Mouse (Mus musculus): Measurements from ENCODE around the gene Ttll4. TPM values are rescaled to one million over a fixed set of nuclear protein-coding genes. Genes with fewer than 3 reads are reported as not detected.

Ttll4 gene
- polyA plus RNA-seq, 1 experiment from 2014 or later, result 2.4 TPM

DNA sequence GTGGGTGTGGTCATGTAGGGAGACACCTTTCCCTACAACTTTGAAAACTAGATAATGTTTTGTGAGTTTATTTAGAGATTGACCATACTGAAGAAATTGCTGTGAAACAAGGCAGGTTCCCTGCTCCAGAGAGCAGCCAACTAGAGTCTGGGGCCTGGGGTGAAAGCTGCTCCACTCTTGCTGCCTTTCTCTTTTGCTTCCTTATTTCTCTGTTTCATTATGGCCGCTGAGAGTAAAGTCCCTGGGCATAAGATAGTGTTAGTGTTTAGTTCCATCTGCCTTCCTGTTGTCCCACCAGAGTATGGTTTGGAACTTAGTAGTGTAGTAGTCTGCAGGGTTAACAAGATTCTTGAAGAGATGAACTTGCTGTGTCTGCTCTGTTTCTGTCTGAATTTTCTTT is 16.3 kb downstream of the Ttll4 start:
- ATAC-seq (no peak), DNase-seq (no peak)
- Histone ChIP-seq H3K36me3 (replicated peaks; ENCODE audit: insufficient read depth, low read length) (peaks cover 17% of the 10 kb centered on the region), H3K27me3 (ENCODE audit: insufficient read depth, low read length) (no peaks in the 10 kb centered on the region), H3K9me3 (ENCODE audit: low read length) (no peaks in the 10 kb centered on the region), H3K4me2 (ENCODE audit: low read depth, low read length) (no peak overlapping the region), H3K4me3 (ENCODE audit: low read depth, low read length) (no peak overlapping the region), H3K27ac (ENCODE audit: low read depth) (no peak overlapping the region), H3K4me1 (ENCODE audit: insufficient read depth) (no peaks in the 10 kb centered on the region), H3K9ac (replicated peaks) (no peak overlapping the region)
- TF ChIP-seq EP300 (IDR thresholded peaks at IDR 0.05; ENCODE audit: low read depth), result no peak
- no peak for TF ChIP-seq CTCF (IDR thresholded peaks at IDR 0.05; ENCODE audit: low read depth)
- WGBS (ENCODE audit: insufficient replicate concordance), result 71% methylated on average over 1 of the region's 1 CpGs

- no peak for DNase-seq
- Histone ChIP-seq H3K4me3 (ENCODE audit: low read depth, low read length) (no peak overlapping the region), H3K27ac (ENCODE audit: low read depth) (no peak overlapping the region), H3K4me1 (ENCODE audit: insufficient read depth) (no peaks in the 10 kb centered on the region), H3K27me3 (ENCODE audit: insufficient read depth, low read length) (no peaks in the 10 kb centered on the region), H3K4me2 (ENCODE audit: low read depth, low read length) (no peak overlapping the region), H3K36me3 (replicated peaks; ENCODE audit: insufficient read depth, low read length) (peaks cover 55% of the 10 kb centered on the region), H3K9me3 (ENCODE audit: low read length) (no peaks in the 10 kb centered on the region), H3K9ac (replicated peaks) (no peak overlapping the region)
- 83% methylated on average over 7 of the region's 7 CpGs for WGBS (ENCODE audit: insufficient replicate concordance)
- TF ChIP-seq EP300 (IDR thresholded peaks at IDR 0.05; ENCODE audit: low read depth) (no peak), CTCF (IDR thresholded peaks at IDR 0.05; ENCODE audit: low read depth) (no peak)
- no peak for ATAC-seq
Measured at GRCm38 (mm10) chr1:74687131-74687530, 25.6 kb downstream of the Ttll4 start.

- Histone ChIP-seq H3K4me3 (ENCODE audit: low read depth, low read length) (no peak overlapping the region), H3K4me2 (ENCODE audit: low read depth, low read length) (no peak overlapping the region), H3K9me3 (ENCODE audit: low read length) (no peaks in the 10 kb centered on the region), H3K27ac (ENCODE audit: low read depth) (no peak overlapping the region), H3K4me1 (ENCODE audit: insufficient read depth) (peaks cover 8% of the 10 kb centered on the region), H3K9ac (replicated peaks) (no peak overlapping the region), H3K27me3 (ENCODE audit: insufficient read depth, low read length) (no peaks in the 10 kb centered on the region), H3K36me3 (replicated peaks; ENCODE audit: insufficient read depth, low read length) (peaks cover 43% of the 10 kb centered on the region)
- 82% methylated on average over 8 of the region's 8 CpGs for WGBS (ENCODE audit: insufficient replicate concordance)
- ATAC-seq (no peak), DNase-seq (no peak)
- TF ChIP-seq EP300 (IDR thresholded peaks at IDR 0.05; ENCODE audit: low read depth), result no peak
- no peak for TF ChIP-seq CTCF (IDR thresholded peaks at IDR 0.05; ENCODE audit: low read depth)
Measured at GRCm38 (mm10) chr1:74693891-74694583, 32.5 kb downstream of the Ttll4 start.

DNA sequence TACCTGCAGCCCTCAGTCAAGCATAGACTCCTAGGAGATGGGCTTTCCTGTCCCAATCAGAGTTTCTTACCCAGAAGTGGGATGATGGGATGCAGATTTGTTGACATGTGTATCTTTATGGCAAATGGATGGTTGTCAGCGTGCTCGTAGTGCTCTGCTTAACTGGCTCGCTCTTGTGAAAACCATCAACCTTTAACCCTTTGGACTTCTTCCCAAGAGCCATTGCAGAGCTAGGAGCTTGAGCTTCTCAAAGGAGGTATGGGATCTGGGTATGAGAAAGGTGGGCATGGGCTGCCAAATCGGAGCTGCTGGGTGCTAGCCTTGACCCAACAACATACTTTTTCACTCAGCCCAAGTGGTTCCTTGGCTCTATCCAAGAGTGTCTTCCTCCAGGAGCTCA is 34.3 kb downstream of the Ttll4 start:
- DNase-seq, result no peak
- no peaks in the 10 kb centered on the region for H3K9me3 ChIP-seq (ENCODE audit: low read length)
- H3K4me2 ChIP-seq (ENCODE audit: low read depth, low read length), result no peak overlapping the region
- H3K27me3 ChIP-seq (ENCODE audit: insufficient read depth, low read length), result no peaks in the 10 kb centered on the region
- H3K4me3 ChIP-seq (ENCODE audit: low read depth, low read length), result no peak overlapping the region
- 88% methylated on average over 4 of the region's 4 CpGs for WGBS (ENCODE audit: insufficient replicate concordance)
- no peak overlapping the region for H3K27ac ChIP-seq (ENCODE audit: low read depth)
- peaks cover 36% of the 10 kb centered on the region for H3K36me3 ChIP-seq (replicated peaks; ENCODE audit: insufficient read depth, low read length)
- H3K9ac ChIP-seq (replicated peaks), result no peak overlapping the region
- ATAC-seq, result no peak
- H3K4me1 ChIP-seq (ENCODE audit: insufficient read depth), result peaks cover 11% of the 10 kb centered on the region
- TF ChIP-seq EP300 (IDR thresholded peaks at IDR 0.05; ENCODE audit: low read depth), result no peak
- no peak for TF ChIP-seq CTCF (IDR thresholded peaks at IDR 0.05; ENCODE audit: low read depth)

DNA sequence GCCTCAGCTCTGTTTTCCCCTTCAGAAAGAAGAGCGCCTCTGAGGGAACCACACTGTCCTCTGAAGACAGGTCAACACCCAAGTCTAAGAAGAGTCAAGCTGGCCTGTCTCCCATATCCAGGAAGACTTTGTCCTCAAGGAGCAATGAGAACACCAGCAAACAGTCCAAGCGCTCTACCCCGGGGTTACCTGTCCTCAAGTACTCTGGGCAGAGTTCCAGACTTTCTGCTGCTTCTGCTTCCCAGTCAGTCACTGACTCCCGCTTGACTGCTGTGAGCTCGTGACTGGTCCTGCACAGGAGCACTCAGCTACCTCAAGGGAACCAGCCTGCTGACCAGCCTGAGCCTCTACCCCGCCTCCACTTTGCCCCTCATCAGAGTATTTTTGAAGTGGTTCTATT is 35.9 kb downstream of the Ttll4 start:
- no peak for ATAC-seq
- Histone ChIP-seq H3K27ac (ENCODE audit: low read depth) (no peak overlapping the region), H3K4me3 (ENCODE audit: low read depth, low read length) (no peak overlapping the region), H3K27me3 (ENCODE audit: insufficient read depth, low read length) (no peaks in the 10 kb centered on the region), H3K4me1 (ENCODE audit: insufficient read depth) (peaks cover 11% of the 10 kb centered on the region), H3K9me3 (ENCODE audit: low read length) (no peaks in the 10 kb centered on the region), H3K36me3 (replicated peaks; ENCODE audit: insufficient read depth, low read length) (peaks cover 28% of the 10 kb centered on the region), H3K9ac (replicated peaks) (no peak overlapping the region), H3K4me2 (ENCODE audit: low read depth, low read length) (no peak overlapping the region)
- TF ChIP-seq CTCF (IDR thresholded peaks at IDR 0.05; ENCODE audit: low read depth), result no peak
- TF ChIP-seq EP300 (IDR thresholded peaks at IDR 0.05; ENCODE audit: low read depth), result no peak
- DNase-seq, result no peak
- 81% methylated on average over 6 of the region's 6 CpGs for WGBS (ENCODE audit: insufficient replicate concordance)

- no peaks in the 10 kb centered on the region for H3K9me3 ChIP-seq (ENCODE audit: low read length)
- ATAC-seq (peak; percentile 55), DNase-seq (no peak)
- peak overlapping the region; percentile 74 for H3K27ac ChIP-seq (ENCODE audit: low read depth)
- no peaks in the 10 kb centered on the region for H3K27me3 ChIP-seq (ENCODE audit: insufficient read depth, low read length)
- 96% methylated on average over 1 of the region's 1 CpGs for WGBS (ENCODE audit: insufficient replicate concordance)
- TF ChIP-seq EP300 (IDR thresholded peaks at IDR 0.05; ENCODE audit: low read depth), result no peak
- no peak for TF ChIP-seq CTCF (IDR thresholded peaks at IDR 0.05; ENCODE audit: low read depth)
- H3K9ac ChIP-seq (replicated peaks), result no peak overlapping the region
- H3K4me1 ChIP-seq (ENCODE audit: insufficient read depth), result peaks cover 11% of the 10 kb centered on the region
- peaks cover 26% of the 10 kb centered on the region for H3K36me3 ChIP-seq (replicated peaks; ENCODE audit: insufficient read depth, low read length)
- H3K4me2 ChIP-seq (ENCODE audit: low read depth, low read length), result no peak overlapping the region
- no peak overlapping the region for H3K4me3 ChIP-seq (ENCODE audit: low read depth, low read length)
Measured at GRCm38 (mm10) chr1:74698353-74698752, 36.8 kb downstream of the Ttll4 start.
